ENCODE assay signal across 8 mouse cellular contexts in the genomic region with DNA sequence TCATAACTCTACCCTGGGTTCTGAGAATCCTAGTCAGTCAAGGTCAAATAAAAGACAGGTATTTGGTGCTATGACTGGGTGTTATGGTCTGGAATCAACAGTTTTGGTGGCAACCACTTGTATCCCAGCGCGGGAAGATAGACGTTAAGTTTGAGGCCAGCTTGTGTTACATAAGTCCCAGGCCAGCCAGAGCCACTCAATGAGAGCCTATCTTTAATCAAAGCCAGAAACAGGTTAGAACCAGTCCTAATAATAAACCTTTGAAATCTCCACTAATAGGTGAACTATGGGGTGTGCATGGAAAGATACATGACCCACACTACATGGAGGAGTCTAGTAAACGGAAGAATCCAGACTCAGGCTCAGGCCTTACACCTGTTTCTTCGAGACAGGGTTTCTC. TPM values are rescaled to one million over a fixed set of nuclear protein-coding genes. Genes with fewer than 3 reads are reported as not detected.
DNase-seq lines count a peak whose midpoint lies in the region; ATAC-seq and TF ChIP-seq lines count a peak whose summit lies in the region.

No protein-coding gene starts in this region.

- WGBS in heart, embryonic 12.5 days = 66% methylated on average over 5 of the region's 5 CpGs
- 77% methylated on average over 5 of the region's 5 CpGs for WGBS in hindbrain, embryonic 11.5 days
- 75% methylated on average over 5 of the region's 5 CpGs for WGBS in liver, postnatal 0 days (ENCODE audit: insufficient replicate concordance)

- peaks cover 17% of the 10 kb centered on the region for H3K36me3 ChIP-seq in heart, embryonic 12.5 days
- H3K36me3 ChIP-seq in hindbrain, embryonic 11.5 days (ENCODE audit: control insufficient read depth, insufficient read depth, low read length) = no peaks in the 10 kb centered on the region
- peaks cover 13% of the 10 kb centered on the region for H3K36me3 ChIP-seq in liver, postnatal 0 days (replicated peaks; ENCODE audit: insufficient read depth, low read length)

- peak overlapping the region; percentile 46; the same call in 1 of the 2 replicates for H3K4me3 ChIP-seq in heart, embryonic 12.5 days
- peak overlapping the region; percentile 32 for H3K4me3 ChIP-seq in hindbrain, embryonic 11.5 days (ENCODE audit: low read depth, low read length)
- H3K4me3 ChIP-seq in liver, postnatal 0 days (ENCODE audit: low read depth, low read length) = peak overlapping the region; percentile 11; the same call in 1 of the 2 replicates

- no peaks in the 10 kb centered on the region for H3K27me3 ChIP-seq in heart, embryonic 12.5 days (replicated peaks)
- no peaks in the 10 kb centered on the region for H3K27me3 ChIP-seq in hindbrain, embryonic 11.5 days (ENCODE audit: control insufficient read depth, insufficient read depth, low read length)
- no peaks in the 10 kb centered on the region for H3K27me3 ChIP-seq in liver, postnatal 0 days (ENCODE audit: insufficient read depth, low read length)

- ATAC-seq in heart, embryonic 12.5 days (ENCODE audit: insufficient number of reproducible peaks, low FRiP score) = peak; percentile 14; the same call in 1 of the 2 replicates
- ATAC-seq in hindbrain, embryonic 11.5 days (ENCODE audit: low FRiP score) = no peak
- ATAC-seq in liver, postnatal 0 days = 0 out of 2 replicates have a peak, but pooled peaks have one; percentile 17

- no peak overlapping the region for H3K27ac ChIP-seq in heart, embryonic 12.5 days (ENCODE audit: poor library complexity, severe bottlenecking)
- no peak overlapping the region for H3K27ac ChIP-seq in hindbrain, embryonic 11.5 days (ENCODE audit: low read depth, low read length)
- H3K27ac ChIP-seq in liver, postnatal 0 days (ENCODE audit: low read depth) = no peak overlapping the region

- H3K9ac ChIP-seq in heart, embryonic 12.5 days = no peak overlapping the region
- no peak overlapping the region; the same call in 1 of the 2 replicates for H3K9ac ChIP-seq in hindbrain, embryonic 11.5 days (ENCODE audit: low read depth, low read length)
- no peak overlapping the region for H3K9ac ChIP-seq in liver, postnatal 0 days (replicated peaks)

- peak overlapping the region; percentile 88 for H3K4me2 ChIP-seq in heart, embryonic 12.5 days
- H3K4me2 ChIP-seq in hindbrain, embryonic 11.5 days (replicated peaks; ENCODE audit: low read depth, low read length) = peak overlapping the region; percentile 68
- H3K4me2 ChIP-seq in liver, postnatal 0 days (ENCODE audit: low read depth, low read length) = peak overlapping the region; percentile 66

- peaks cover 11% of the 10 kb centered on the region for H3K4me1 ChIP-seq in heart, embryonic 12.5 days (replicated peaks)
- 0 out of 2 replicates have a peak, but pooled peaks cover 3% of the 10 kb centered on the region for H3K4me1 ChIP-seq in hindbrain, embryonic 11.5 days (replicated peaks; ENCODE audit: control insufficient read depth, insufficient read depth, low read length)
- peaks cover 11% of the 10 kb centered on the region; the same call in 1 of the 2 replicates for H3K4me1 ChIP-seq in liver, postnatal 0 days (ENCODE audit: insufficient read depth)

- H3K9me3 ChIP-seq in heart, embryonic 12.5 days (replicated peaks) = no peaks in the 10 kb centered on the region
- H3K9me3 ChIP-seq in hindbrain, embryonic 11.5 days (ENCODE audit: control insufficient read depth, low read length) = no peaks in the 10 kb centered on the region
- no peaks in the 10 kb centered on the region for H3K9me3 ChIP-seq in liver, postnatal 0 days (ENCODE audit: low read length)

- no peak for TF ChIP-seq EP300 in liver, postnatal 0 days (IDR thresholded peaks at IDR 0.05; ENCODE audit: low read depth)

- no peak for TF ChIP-seq CTCF in liver, postnatal 0 days (IDR thresholded peaks at IDR 0.05; ENCODE audit: low read depth)

- DNase-seq in heart, adult 9 months (ENCODE audit: low spot score in 2 of 2) = no peak
- DNase-seq in R1 (ENCODE audit: low read depth, low spot score) = peak; percentile 32
- no peak for DNase-seq in hindbrain, embryonic 11.5 days (ENCODE audit: low spot score)
- no peak for DNase-seq in liver, postnatal 0 days
- DNase-seq in adrenal gland, postnatal 10 days = no peak
- no peak for DNase-seq in right cerebral cortex, adult 18-20 months
- no peak for DNase-seq in spleen, postnatal 14 days (ENCODE audit: low spot score in 2 of 2)

RNA-seq across cellular contexts. Expression of a gene that starts 0.5 kb away (rescaled TPM):
- 0.54 and 0.83 TPM in 2 replicates for polyA plus RNA-seq in heart, embryonic 12.5 days (2016; fragmentation: Nextera tagmentation; extraction: Ambion mirVana)
- polyA plus RNA-seq in hindbrain, embryonic 11.5 days (2014; fragmentation: Nextera tagmentation; extraction: Ambion mirVana) = 2.1 TPM in 2 replicates
- polyA plus RNA-seq in liver, postnatal 0 days (2015; fragmentation: Nextera tagmentation; extraction: Ambion mirVana) = 0.11 TPM in 1 of 2 replicates, not detected in the other
- total RNA-seq in adrenal gland, postnatal 10 days (2021) = under 1 TPM; 0.57 to 1.00 TPM

RNA-seq across cellular contexts. Expression of a gene that starts 14.4 kb away (rescaled TPM):
- polyA plus RNA-seq in heart, embryonic 12.5 days (2016; fragmentation: Nextera tagmentation; extraction: Ambion mirVana) = 11.0 and 14.2 TPM in 2 replicates
- polyA plus RNA-seq in hindbrain, embryonic 11.5 days (2014; fragmentation: Nextera tagmentation; extraction: Ambion mirVana) = 22.2 and 24.5 TPM in 2 replicates
- 4.1 and 4.6 TPM in 2 replicates for polyA plus RNA-seq in liver, postnatal 0 days (2015; fragmentation: Nextera tagmentation; extraction: Ambion mirVana)
- total RNA-seq in adrenal gland, postnatal 10 days (2021) = 1 to 10 TPM; 3.6 to 5.2 TPM

RNA-seq across cellular contexts. Expression of a gene that starts 14.5 kb away (rescaled TPM):
- polyA plus RNA-seq in heart, embryonic 12.5 days (2016; fragmentation: Nextera tagmentation; extraction: Ambion mirVana) = 22.7 and 24.5 TPM in 2 replicates
- 22.5 and 26.8 TPM in 2 replicates for polyA plus RNA-seq in hindbrain, embryonic 11.5 days (2014; fragmentation: Nextera tagmentation; extraction: Ambion mirVana)
- 1.2 and 1.6 TPM in 2 replicates for polyA plus RNA-seq in liver, postnatal 0 days (2015; fragmentation: Nextera tagmentation; extraction: Ambion mirVana)
- total RNA-seq in adrenal gland, postnatal 10 days (2021) = 10 to 100 TPM; 13.4 to 16.0 TPM

RNA-seq across cellular contexts. Expression of a gene that starts 30.2 kb away (rescaled TPM):
- polyA plus RNA-seq in heart, embryonic 12.5 days (2016; fragmentation: Nextera tagmentation; extraction: Ambion mirVana) = 1,366 and 1,429 TPM in 2 replicates
- 1,766 and 1,778 TPM in 2 replicates for polyA plus RNA-seq in hindbrain, embryonic 11.5 days (2014; fragmentation: Nextera tagmentation; extraction: Ambion mirVana)
- polyA plus RNA-seq in liver, postnatal 0 days (2015; fragmentation: Nextera tagmentation; extraction: Ambion mirVana) = 1,354 and 1,414 TPM in 2 replicates
- total RNA-seq in adrenal gland, postnatal 10 days (2021) = 1,000 to 10,000 TPM; 1,305 to 1,319 TPM
